Mouse (Mus musculus): ENCODE data around the gene Adat1. TPM values are rescaled to one million over a fixed set of nuclear protein-coding genes. Genes with fewer than 3 reads are reported as not detected.

Adat1 gene
- total and polyA plus RNA-seq, 3 experiments = 8.3 to 9.3 TPM; not detected in 1

DNA sequence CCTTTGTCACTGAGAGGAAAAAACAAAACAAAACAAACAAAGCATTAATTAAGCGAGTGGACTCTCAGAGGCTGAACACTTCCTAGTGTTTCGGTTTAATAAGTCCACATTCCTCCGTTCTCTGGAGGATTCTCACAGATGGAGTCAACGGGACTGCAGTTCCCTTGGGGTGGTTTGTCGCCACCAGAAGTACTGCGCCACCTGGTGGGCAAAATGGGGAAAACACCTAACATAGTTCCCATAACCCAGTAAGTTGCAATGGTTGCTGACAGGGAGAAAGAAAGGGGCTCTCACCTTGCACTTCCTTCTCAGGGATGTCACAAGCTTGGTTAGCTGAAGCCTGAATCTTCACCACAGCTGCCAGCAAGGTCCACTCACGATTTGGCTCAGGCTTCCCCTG lies 2.2 kb downstream of the Adat1 start:
- TF ChIP-seq SMC3 (IDR thresholded peaks at IDR 0.05; ENCODE audit: low read depth, low read length) (peak; percentile 89), GABPA (IDR thresholded peaks at IDR 0.05; ENCODE audit: low read depth, low read length) (no peak), NRF1 (IDR thresholded peaks at IDR 0.05; ENCODE audit: insufficient read depth, low read depth, low read length, poor library complexity, severe bottlenecking) (no peak), RAD21 (IDR thresholded peaks at IDR 0.05; ENCODE audit: low read depth, low read length) (peak; percentile 67), ELF1 (IDR thresholded peaks at IDR 0.05; ENCODE audit: low read depth, low read length) (no peak), CTCF (IDR thresholded peaks at IDR 0.05 in 2 of 3, conservative IDR thresholded peaks at IDR 0.05 in 1 of 3; ENCODE audit: control insufficient read depth in 1 of 3, insufficient read depth in 1 of 3, low read depth in 2 of 3, low read length in 3 of 3, poor library complexity in 1 of 3, severe bottlenecking in 1 of 3) (peak; percentile 82 to 92 (median 90)), CHD2 (IDR thresholded peaks at IDR 0.05; ENCODE audit: low read length) (no peak), SIN3A (IDR thresholded peaks at IDR 0.05; ENCODE audit: low read length) (0 out of 2 replicates have a peak, but pooled peaks have one; percentile 33), USF2 (IDR thresholded peaks at IDR 0.05; ENCODE audit: borderline replicate concordance in 1 of 2, insufficient read depth in 1 of 2, low read depth in 1 of 2, low read length in 2 of 2) (no peak), GATA1 (IDR thresholded peaks at IDR 0.05; ENCODE audit: low read depth, low read length) (no peak), MAZ (IDR thresholded peaks at IDR 0.05; ENCODE audit: low read depth, low read length) (no peak), ZKSCAN1 (IDR thresholded peaks at IDR 0.05; ENCODE audit: low read depth, low read length) (no peak), ZC3H11A (IDR thresholded peaks at IDR 0.05; ENCODE audit: low read depth, low read length) (peak; percentile 42; the same call in 1 of the 2 replicates), POLR2AphosphoS5 (IDR thresholded peaks at IDR 0.05; ENCODE audit: borderline replicate concordance, low read depth, low read length) (no peak)
- peaks cover 4 to 5% of the 10 kb centered on the region in 2 experiments for H3K36me3 ChIP-seq (ENCODE audit: control insufficient read depth in 1 of 2, insufficient read depth in 2 of 2, low read length in 2 of 2)

DNA sequence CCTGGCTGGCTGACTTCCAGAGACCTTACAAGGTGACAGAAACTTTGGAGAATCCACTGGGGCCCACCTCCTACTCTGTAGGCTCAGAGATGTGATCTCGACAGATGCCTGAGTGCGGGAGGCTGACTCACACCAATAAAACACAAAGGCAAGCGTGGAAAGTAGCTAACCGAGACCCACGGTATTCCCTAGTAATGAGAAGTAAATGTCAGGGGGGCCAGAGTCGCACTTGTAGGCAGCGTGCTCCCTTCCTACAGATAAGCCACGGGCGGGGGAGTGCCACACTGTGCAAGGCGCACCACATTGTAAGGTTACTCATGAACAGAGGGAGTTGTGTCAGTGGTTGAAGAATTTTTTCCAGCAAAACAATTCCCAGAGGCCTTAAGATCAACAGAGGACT lies 7.6 kb downstream of the Adat1 start:
- Histone ChIP-seq H3K27ac (ENCODE audit: control insufficient read depth, low read depth, low read length) (no peak overlapping the region), H3K9ac (ENCODE audit: control insufficient read depth, low read depth, low read length, poor library complexity, severe bottlenecking) (no peak overlapping the region), H3K9me3 (replicated peaks; ENCODE audit: insufficient read depth, low read length) (no peaks in the 10 kb centered on the region), H3K79me2 (ENCODE audit: control insufficient read depth, insufficient read depth, low read length, poor library complexity) (no peaks in the 10 kb centered on the region), H3K4me3 (ENCODE audit: control insufficient read depth in 1 of 2, insufficient read depth in 1 of 2, low read depth in 2 of 2, low read length in 2 of 2) (no peak overlapping the region), H3K36me3 (ENCODE audit: control insufficient read depth in 1 of 2, insufficient read depth in 2 of 2, low read length in 2 of 2) (peaks cover 0 to 6% of the 10 kb centered on the region in 2 experiments; a peak in 2 of 4 replicates), H3K27me3 (ENCODE audit: control insufficient read depth in 1 of 2, insufficient read depth in 2 of 2, low read length in 2 of 2) (no peaks in the 10 kb centered on the region), H3K4me1 (ENCODE audit: control insufficient read depth in 1 of 2, insufficient read depth in 2 of 2, low read length in 2 of 2) (no peaks in the 10 kb centered on the region)
- no peak for TF ChIP-seq MAZ (IDR thresholded peaks at IDR 0.05; ENCODE audit: low read depth, low read length)
- TF ChIP-seq CHD2 (IDR thresholded peaks at IDR 0.05; ENCODE audit: low read length) = no peak
- no peak for TF ChIP-seq CHD1 (IDR thresholded peaks at IDR 0.05; ENCODE audit: low read depth, low read length)
- TF ChIP-seq KAT2A (conservative IDR thresholded peaks at IDR 0.05; ENCODE audit: low read depth, low read length) = no peak
- TF ChIP-seq POLR2A (IDR thresholded peaks at IDR 0.05; ENCODE audit: control insufficient read depth in 1 of 2, insufficient read depth in 1 of 2, low read depth in 1 of 2, low read length in 2 of 2, poor library complexity in 1 of 2) = no peak
- TF ChIP-seq HCFC1 (IDR thresholded peaks at IDR 0.05; ENCODE audit: low read depth, low read length) = no peak
- no peak for DNase-seq (ENCODE audit: low read depth, low spot score)

More for the DNA sequence above, 2.2 kb downstream of the Adat1 start:
- Histone ChIP-seq H3K9ac (ENCODE audit: control insufficient read depth, low read depth, low read length, poor library complexity, severe bottlenecking) (no peak overlapping the region), H3K4me3 (ENCODE audit: control insufficient read depth in 1 of 2, insufficient read depth in 1 of 2, low read depth in 2 of 2, low read length in 2 of 2) (no peak overlapping the region), H3K4me1 (ENCODE audit: control insufficient read depth in 1 of 2, insufficient read depth in 2 of 2, low read length in 2 of 2) (0 out of 4 replicates have a peak, but pooled peaks cover 2 to 4% of the 10 kb centered on the region in 2 experiments), H3K79me2 (ENCODE audit: control insufficient read depth, insufficient read depth, low read length, poor library complexity) (peaks cover 8% of the 10 kb centered on the region), H3K27ac (ENCODE audit: control insufficient read depth, low read depth, low read length) (no peak overlapping the region), H3K9me3 (replicated peaks; ENCODE audit: insufficient read depth, low read length) (no peaks in the 10 kb centered on the region), H3K27me3 (ENCODE audit: control insufficient read depth in 1 of 2, insufficient read depth in 2 of 2, low read length in 2 of 2) (no peaks in the 10 kb centered on the region)
- DNase-seq (ENCODE audit: low read depth, low spot score) = peak; percentile 90
